Mouse (Mus musculus): ENCODE data around the gene Klrg1. TPM values are rescaled to one million over a fixed set of nuclear protein-coding genes. Genes with fewer than 3 reads are reported as not detected.

Gene Klrg1
- polyA plus RNA-seq, 1 experiment = 0.08 TPM

- no peak overlapping the region for H3K4me3 ChIP-seq (ENCODE audit: insufficient read depth, low read depth, low read length)
- TF ChIP-seq CTCF (conservative IDR thresholded peaks at IDR 0.05; ENCODE audit: insufficient read depth, insufficient read length, low read depth, low read length) = no peak
- H3K27me3 ChIP-seq (replicated peaks; ENCODE audit: control insufficient read depth, insufficient read depth, low read length) = no peaks in the 10 kb centered on the region
- DNase-seq = no peak
- H3K4me1 ChIP-seq (ENCODE audit: control insufficient read depth, insufficient read depth, low read length) = no peaks in the 10 kb centered on the region
- H3K27ac ChIP-seq (ENCODE audit: insufficient read depth, low read depth, low read length) = no peak overlapping the region
- H3K36me3 ChIP-seq (ENCODE audit: control insufficient read depth, insufficient read depth, low read length) = no peaks in the 10 kb centered on the region
- 86% methylated on average over 4 of the region's 4 CpGs for WGBS
Observed at GRCm38 (mm10) chr6:122284304-122284703, 1.6 kb upstream of the Klrg1 start.

- H3K27me3 ChIP-seq (replicated peaks; ENCODE audit: control insufficient read depth, insufficient read depth, low read length) = no peaks in the 10 kb centered on the region
- H3K36me3 ChIP-seq (ENCODE audit: control insufficient read depth, insufficient read depth, low read length) = no peaks in the 10 kb centered on the region
- H3K27ac ChIP-seq (ENCODE audit: insufficient read depth, low read depth, low read length) = no peak overlapping the region
- WGBS = 85% methylated on average over 2 of the region's 2 CpGs
- DNase-seq = no peak
- TF ChIP-seq CTCF (conservative IDR thresholded peaks at IDR 0.05; ENCODE audit: insufficient read depth, insufficient read length, low read depth, low read length) (no peak), POLR2A (IDR thresholded peaks at IDR 0.05; ENCODE audit: low read depth, low read length) (no peak)
- no peaks in the 10 kb centered on the region for H3K4me1 ChIP-seq (ENCODE audit: control insufficient read depth, insufficient read depth, low read length)
- H3K4me3 ChIP-seq (ENCODE audit: insufficient read depth, low read depth, low read length) = no peak overlapping the region
Observed at GRCm38 (mm10) chr6:122283429-122283828, 747 bp upstream of the Klrg1 start.

- no peak overlapping the region for H3K4me3 ChIP-seq (ENCODE audit: insufficient read depth, low read depth, low read length)
Observed at GRCm38 (mm10) chr6:122276565-122276964, 6.1 kb downstream of the Klrg1 start.

GRCm38 (mm10) chr6:122274546-122274945, 8.1 kb downstream of the Klrg1 start:
- Histone ChIP-seq H3K4me3 (ENCODE audit: insufficient read depth, low read depth, low read length) (no peak overlapping the region), H3K27ac (ENCODE audit: insufficient read depth, low read depth, low read length) (no peak overlapping the region), H3K4me1 (ENCODE audit: control insufficient read depth, insufficient read depth, low read length) (no peaks in the 10 kb centered on the region), H3K36me3 (ENCODE audit: control insufficient read depth, insufficient read depth, low read length) (no peaks in the 10 kb centered on the region), H3K27me3 (replicated peaks; ENCODE audit: control insufficient read depth, insufficient read depth, low read length) (no peaks in the 10 kb centered on the region)
- TF ChIP-seq POLR2A (IDR thresholded peaks at IDR 0.05; ENCODE audit: low read depth, low read length) (no peak), CTCF (conservative IDR thresholded peaks at IDR 0.05; ENCODE audit: insufficient read depth, insufficient read length, low read depth, low read length) (no peak)
- WGBS = 56% methylated on average over 5 of the region's 5 CpGs
- no peak for DNase-seq

More at GRCm38 (mm10) chr6:122276565-122276964, 6.1 kb downstream of the Klrg1 start:
- DNase-seq = no peak
- Histone ChIP-seq H3K36me3 (ENCODE audit: control insufficient read depth, insufficient read depth, low read length) (no peaks in the 10 kb centered on the region), H3K27me3 (replicated peaks; ENCODE audit: control insufficient read depth, insufficient read depth, low read length) (no peaks in the 10 kb centered on the region), H3K27ac (ENCODE audit: insufficient read depth, low read depth, low read length) (no peak overlapping the region), H3K4me1 (ENCODE audit: control insufficient read depth, insufficient read depth, low read length) (no peaks in the 10 kb centered on the region)
- TF ChIP-seq POLR2A (IDR thresholded peaks at IDR 0.05; ENCODE audit: low read depth, low read length) = no peak
- TF ChIP-seq CTCF (conservative IDR thresholded peaks at IDR 0.05; ENCODE audit: insufficient read depth, insufficient read length, low read depth, low read length) = no peak
- WGBS = 84% methylated on average over 7 of the region's 7 CpGs

GRCm38 (mm10) chr6:122270152-122270551, 12.5 kb downstream of the Klrg1 start:
- Histone ChIP-seq H3K4me1 (ENCODE audit: control insufficient read depth, insufficient read depth, low read length) (no peaks in the 10 kb centered on the region), H3K4me3 (ENCODE audit: insufficient read depth, low read depth, low read length) (no peak overlapping the region), H3K27me3 (replicated peaks; ENCODE audit: control insufficient read depth, insufficient read depth, low read length) (no peaks in the 10 kb centered on the region), H3K36me3 (ENCODE audit: control insufficient read depth, insufficient read depth, low read length) (no peaks in the 10 kb centered on the region), H3K27ac (ENCODE audit: insufficient read depth, low read depth, low read length) (no peak overlapping the region)
- WGBS = 46% methylated on average over 11 of the region's 11 CpGs
- no peak for DNase-seq
- TF ChIP-seq CTCF (conservative IDR thresholded peaks at IDR 0.05; ENCODE audit: insufficient read depth, insufficient read length, low read depth, low read length) (no peak), POLR2A (IDR thresholded peaks at IDR 0.05; ENCODE audit: low read depth, low read length) (no peak)

- Histone ChIP-seq H3K27ac (ENCODE audit: insufficient read depth, low read depth, low read length) (no peak overlapping the region), H3K36me3 (ENCODE audit: control insufficient read depth, insufficient read depth, low read length) (no peaks in the 10 kb centered on the region), H3K4me3 (ENCODE audit: insufficient read depth, low read depth, low read length) (no peak overlapping the region), H3K27me3 (replicated peaks; ENCODE audit: control insufficient read depth, insufficient read depth, low read length) (no peaks in the 10 kb centered on the region), H3K4me1 (ENCODE audit: control insufficient read depth, insufficient read depth, low read length) (no peaks in the 10 kb centered on the region)
- TF ChIP-seq POLR2A (IDR thresholded peaks at IDR 0.05; ENCODE audit: low read depth, low read length) = no peak
- DNase-seq = no peak
- 53% methylated on average over 4 of the region's 4 CpGs for WGBS
Observed at GRCm38 (mm10) chr6:122269170-122269569, 13.5 kb downstream of the Klrg1 start.

- Histone ChIP-seq H3K36me3 (ENCODE audit: control insufficient read depth, insufficient read depth, low read length) (no peaks in the 10 kb centered on the region), H3K4me3 (ENCODE audit: insufficient read depth, low read depth, low read length) (no peak overlapping the region), H3K27me3 (replicated peaks; ENCODE audit: control insufficient read depth, insufficient read depth, low read length) (no peaks in the 10 kb centered on the region), H3K27ac (ENCODE audit: insufficient read depth, low read depth, low read length) (no peak overlapping the region), H3K4me1 (ENCODE audit: control insufficient read depth, insufficient read depth, low read length) (no peaks in the 10 kb centered on the region)
- peak; percentile 72 for DNase-seq
- TF ChIP-seq POLR2A (IDR thresholded peaks at IDR 0.05; ENCODE audit: low read depth, low read length) = no peak
- no peak for TF ChIP-seq CTCF (conservative IDR thresholded peaks at IDR 0.05; ENCODE audit: insufficient read depth, insufficient read length, low read depth, low read length)
- 8% methylated on average over 3 of the region's 3 CpGs for WGBS
Observed at GRCm38 (mm10) chr6:122268561-122268960, 14.1 kb downstream of the Klrg1 start.

- Histone ChIP-seq H3K27me3 (replicated peaks; ENCODE audit: control insufficient read depth, insufficient read depth, low read length) (no peaks in the 10 kb centered on the region), H3K4me1 (ENCODE audit: control insufficient read depth, insufficient read depth, low read length) (no peaks in the 10 kb centered on the region), H3K27ac (ENCODE audit: insufficient read depth, low read depth, low read length) (no peak overlapping the region), H3K4me3 (ENCODE audit: insufficient read depth, low read depth, low read length) (no peak overlapping the region), H3K36me3 (ENCODE audit: control insufficient read depth, insufficient read depth, low read length) (no peaks in the 10 kb centered on the region)
- TF ChIP-seq POLR2A (IDR thresholded peaks at IDR 0.05; ENCODE audit: low read depth, low read length) (no peak), CTCF (conservative IDR thresholded peaks at IDR 0.05; ENCODE audit: insufficient read depth, insufficient read length, low read depth, low read length) (no peak)
- DNase-seq = no peak
- 78% methylated on average over 8 of the region's 8 CpGs for WGBS
Observed at GRCm38 (mm10) chr6:122262543-122262942, 20.1 kb downstream of the Klrg1 start.
